ENCODE assay signal across 8 mouse cellular contexts in genomic region chr17:6406972-6407371, GRCm38 (mm10). TPM values are rescaled to one million over a fixed set of nuclear protein-coding genes. Genes with fewer than 3 reads are reported as not detected.
DNase-seq lines count a peak whose midpoint lies in the region; ATAC-seq and TF ChIP-seq lines count a peak whose summit lies in the region.
"Not testable (repeated sequence)": the region's sequence is repeated elsewhere in the genome, so short reads cannot be mapped to it uniquely, and the experiment has no call there.

No protein-coding gene starts in this region.

- H3K4me3 ChIP-seq in liver, embryonic 16.5 days (ENCODE audit: low read depth, low read length); lung, postnatal 0 days (ENCODE audit: low read depth, low read length): not testable (repeated sequence)

- not testable (repeated sequence) for H3K27ac ChIP-seq in liver, embryonic 16.5 days (ENCODE audit: low read length); lung, postnatal 0 days (ENCODE audit: low read length)

- not testable (repeated sequence) for H3K4me1 ChIP-seq in liver, embryonic 16.5 days (ENCODE audit: control insufficient read depth, low read depth, low read length); lung, postnatal 0 days (ENCODE audit: insufficient read depth, low read depth, low read length)

- in situ Hi-C loops in Patski (cut with MboI; ENCODE audit: low pct_unique_long_range_greater_than_20kb): not testable (repeated sequence)

- CTCF ChIA-PET in Patski (lab: Charles Lee): not testable (repeated sequence)

- WGBS in liver, embryonic 16.5 days (ENCODE audit: insufficient replicate concordance): 30% methylated on average over 1 of the region's 2 CpGs
- WGBS in lung, postnatal 0 days: 60% methylated on average over 1 of the region's 2 CpGs

- not testable (repeated sequence) for H3K4me2 ChIP-seq in liver, embryonic 16.5 days (ENCODE audit: low read depth, low read length); lung, postnatal 0 days (replicated peaks; ENCODE audit: low read depth, low read length)

- H3K9ac ChIP-seq in liver, embryonic 16.5 days (ENCODE audit: low read depth, low read length); lung, postnatal 0 days (replicated peaks; ENCODE audit: low read depth): not testable (repeated sequence)

- not testable (repeated sequence) for H3K27me3 ChIP-seq in Patski; liver, embryonic 16.5 days (ENCODE audit: control insufficient read depth, insufficient read depth, low read depth, low read length); lung, postnatal 0 days (replicated peaks; ENCODE audit: insufficient read depth, low read length)

- not testable (repeated sequence) for DNase-seq in Patski (ENCODE audit: low read depth, low spot score); lung, postnatal 0 days (ENCODE audit: low spot score)
- peak; percentile 14 for DNase-seq in gastrocnemius, postnatal 25 days
- peak; percentile 22 for DNase-seq in kidney, adult 9 months
- peak; percentile 65 to 88 for DNase-seq in urinary bladder, adult 18-20 months (ENCODE audit: low spot score in 2 of 2)

- not testable (repeated sequence) for TF ChIP-seq EP300 in lung, postnatal 0 days (IDR thresholded peaks at IDR 0.05)

- ATAC-seq in Patski: peak; percentile 78
- peak; percentile 52 for ATAC-seq in common myeloid progenitor, adult 5-6 weeks (replicated peaks; ENCODE audit: low read depth, poor library complexity, severe bottlenecking)
- ATAC-seq in liver, embryonic 16.5 days (ENCODE audit: low read depth): peak; percentile 67
- peak; percentile 97 for ATAC-seq in lung, postnatal 0 days
- ATAC-seq in megakaryocyte progenitor cell, adult 5-6 weeks (replicated peaks; ENCODE audit: poor library complexity): peak; percentile 96

- not testable (repeated sequence) for H3K36me3 ChIP-seq in liver, embryonic 16.5 days (ENCODE audit: control insufficient read depth, insufficient read depth); lung, postnatal 0 days (ENCODE audit: insufficient read depth, low read length)

- not testable (repeated sequence) for H3K9me3 ChIP-seq in liver, embryonic 16.5 days (replicated peaks; ENCODE audit: control insufficient read depth, low read length); lung, postnatal 0 days (ENCODE audit: low read length)

- TF ChIP-seq CTCF in Patski (IDR thresholded peaks at IDR 0.05); lung, postnatal 0 days (IDR thresholded peaks at IDR 0.05): not testable (repeated sequence)

- POLR2A ChIA-PET in Patski (lab: Charles Lee): not testable (repeated sequence)

RNA-seq across cellular contexts. Expression of gene Dynlt1b, which starts 22.9 kb away (rescaled TPM):
- polyA plus RNA-seq in Patski (2021): 317 TPM
- total RNA-seq in common myeloid progenitor, adult 5-6 weeks (2017): 95.3 and 115 TPM in 2 replicates
- total RNA-seq in gastrocnemius, postnatal 25 days (2021): 10 to 100 TPM; 56.7 to 58.7 TPM
- 198 and 205 TPM in 2 replicates for polyA plus RNA-seq in liver, embryonic 16.5 days (2015; fragmentation: Nextera tagmentation; extraction: Ambion mirVana)
- polyA plus RNA-seq in lung, postnatal 0 days (2015; fragmentation: Nextera tagmentation; extraction: Ambion mirVana): 537 and 571 TPM in 2 replicates
- total RNA-seq in megakaryocyte progenitor cell, adult 5-6 weeks (2015): 110 and 112 TPM in 2 replicates
- total RNA-seq in megakaryocyte progenitor cell, adult 5-6 weeks (2017): 133 and 134 TPM in 2 replicates
